Mouse (Mus musculus) thymus, postnatal 10 days (tissue): Measurements from ENCODE around the gene Prdm16.

Experiments used
- DNase-seq, 2 experiments: peaks; one replicate each; pipeline ENCODE4 v3.0.0; 2021; ENCODE audit warnings: low spot score in 2 of 2

Prdm16 gene

DNA sequence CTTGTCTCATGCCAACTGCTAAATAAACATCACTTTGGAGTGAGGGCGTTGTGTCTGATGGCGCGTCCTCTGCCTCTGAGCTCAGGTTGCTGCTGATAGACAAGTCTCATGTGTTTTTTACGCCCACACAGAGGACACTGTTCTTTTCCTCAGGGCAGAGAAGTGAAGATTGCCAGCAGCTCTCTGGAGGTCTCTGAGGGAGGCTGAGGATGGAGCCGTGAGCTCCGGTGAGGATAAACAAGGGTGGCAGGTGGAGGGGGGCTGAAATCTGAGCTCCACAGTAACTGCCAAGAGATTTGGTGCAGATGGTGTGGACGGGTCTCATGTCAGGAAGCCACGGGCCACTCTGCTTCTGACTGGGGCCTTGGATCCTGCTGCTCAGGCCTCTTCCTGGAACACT is 249.9 kb downstream of the Prdm16 start:
- DNase-seq = no peak

GRCm38 (mm10) chr4:154385918-154386317 is 250.8 kb downstream of the Prdm16 start:
- DNase-seq = no peak

DNA sequence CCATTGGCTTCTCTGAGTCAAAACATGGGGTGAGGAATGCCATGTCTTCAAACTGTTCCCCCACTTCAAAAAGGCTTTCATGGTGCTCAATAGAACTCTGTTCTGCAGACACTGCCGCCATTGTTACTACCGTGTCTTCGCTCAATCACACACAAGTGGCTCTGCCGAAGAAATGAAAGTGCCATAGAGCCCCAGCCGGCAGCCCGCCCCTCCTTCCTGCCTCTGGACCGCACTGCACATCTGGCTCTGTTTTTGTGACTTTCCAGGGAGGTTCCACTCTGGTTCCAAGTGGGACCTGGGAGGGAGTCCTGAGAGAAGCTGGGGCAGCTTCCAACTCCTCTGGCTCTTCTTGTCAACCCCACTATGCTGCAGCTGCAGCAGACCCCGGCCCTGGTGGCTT is 251.5 kb downstream of the Prdm16 start:
- DNase-seq = no peak

- no peak for DNase-seq
Observed at GRCm38 (mm10) chr4:154378876-154379275, 257.8 kb downstream of the Prdm16 start.

- peak in 1 of 2 experiments; percentile 10 for DNase-seq
Observed at GRCm38 (mm10) chr4:154375939-154376625, 260.6 kb downstream of the Prdm16 start.

DNA sequence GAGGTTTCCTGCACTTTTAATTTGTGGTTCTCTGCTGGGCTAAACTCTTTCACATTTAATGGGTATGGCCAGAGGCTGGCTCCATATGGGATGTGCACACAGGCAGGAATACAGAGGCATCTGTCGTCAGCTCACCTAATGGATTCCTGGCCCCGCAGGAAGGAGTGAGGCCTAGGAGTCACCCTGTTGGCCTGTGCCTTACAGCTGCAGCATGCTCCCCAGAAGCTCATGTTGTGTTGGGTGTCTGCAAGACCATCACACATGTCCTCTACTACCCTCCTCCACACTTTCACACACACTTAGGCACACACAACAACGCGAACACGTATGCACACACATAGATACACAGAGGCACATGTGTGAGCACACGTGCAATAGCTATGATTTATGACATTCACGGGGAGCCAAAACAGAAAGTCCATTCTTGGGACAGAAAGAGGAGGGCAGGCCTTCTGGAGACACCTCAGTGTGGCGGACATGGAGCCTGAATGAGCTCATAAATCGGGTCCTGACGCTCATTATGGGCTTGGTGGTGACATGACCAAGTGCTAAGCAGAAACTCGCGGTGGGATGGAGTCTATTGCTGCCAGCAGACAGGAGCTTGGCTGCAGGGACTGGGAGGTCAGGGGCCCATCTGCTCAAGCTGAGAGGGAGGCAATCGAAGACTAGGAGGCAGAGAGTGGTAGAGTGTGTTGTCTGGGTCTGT is 265.0 kb downstream of the Prdm16 start:
- DNase-seq = no peak

GRCm38 (mm10) chr4:154370841-154371240 is 265.8 kb downstream of the Prdm16 start:
- no peak for DNase-seq

DNA sequence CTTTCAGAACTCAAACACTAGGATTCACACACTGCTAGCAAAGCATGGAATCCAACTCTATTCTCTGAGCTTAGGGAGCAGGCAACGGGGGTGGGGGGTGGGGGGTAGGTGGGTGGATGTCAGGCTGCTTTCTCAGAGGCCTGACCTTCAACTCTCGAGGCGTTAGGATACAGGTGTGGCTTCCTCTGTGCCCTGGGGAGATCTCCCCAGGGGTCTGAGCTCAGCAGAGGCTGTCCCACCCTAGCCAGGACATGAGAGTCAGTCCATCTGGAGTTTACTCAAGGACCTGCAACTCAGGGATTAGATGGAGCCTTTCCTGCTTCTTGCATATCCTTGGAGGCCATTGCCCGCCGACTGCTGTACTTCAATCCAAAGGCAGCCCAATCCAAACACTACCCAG is 267.6 kb downstream of the Prdm16 start:
- DNase-seq = no peak

GRCm38 (mm10) chr4:154366836-154367235 is 269.8 kb downstream of the Prdm16 start:
- DNase-seq = no peak

DNA sequence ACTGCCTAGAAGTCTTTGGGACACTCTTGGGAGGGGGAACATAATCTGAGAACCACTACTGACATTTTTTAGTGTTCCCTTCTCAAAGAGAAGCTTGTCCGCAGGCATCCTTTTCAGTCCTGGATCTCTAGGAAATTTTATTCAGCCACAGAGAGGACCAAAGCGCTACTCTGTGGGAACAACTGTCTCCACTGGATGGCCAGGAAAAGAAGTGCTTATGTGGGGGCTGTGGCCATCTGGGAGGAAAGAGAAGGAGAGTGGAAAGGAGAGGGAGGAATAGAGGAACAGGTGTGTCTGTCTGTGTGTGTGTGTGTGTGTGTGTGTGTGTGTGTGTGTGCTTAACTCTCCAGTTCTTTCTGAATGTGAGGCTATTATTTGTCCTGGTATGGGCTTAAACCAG is 271.9 kb downstream of the Prdm16 start:
- DNase-seq = no peak

DNA sequence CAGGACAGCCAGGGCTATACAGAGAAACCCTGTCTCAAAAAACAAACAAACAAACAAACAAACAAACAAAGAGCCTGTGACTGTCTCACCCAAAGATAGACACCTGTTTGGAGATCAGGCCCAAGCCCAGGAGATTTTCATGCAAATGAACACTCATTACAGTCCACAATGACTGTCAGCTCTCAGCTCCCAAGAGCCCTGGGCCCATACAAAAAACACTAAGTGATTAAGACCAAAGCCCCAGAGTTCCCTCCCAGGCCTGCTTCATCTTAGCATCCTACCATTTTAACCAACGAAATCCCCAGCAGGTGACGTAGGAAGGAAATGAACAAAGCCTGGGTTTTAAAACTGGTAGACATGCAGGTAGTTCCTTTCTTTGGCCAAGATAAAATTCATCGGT is 275.8 kb downstream of the Prdm16 start:
- no peak for DNase-seq

DNA sequence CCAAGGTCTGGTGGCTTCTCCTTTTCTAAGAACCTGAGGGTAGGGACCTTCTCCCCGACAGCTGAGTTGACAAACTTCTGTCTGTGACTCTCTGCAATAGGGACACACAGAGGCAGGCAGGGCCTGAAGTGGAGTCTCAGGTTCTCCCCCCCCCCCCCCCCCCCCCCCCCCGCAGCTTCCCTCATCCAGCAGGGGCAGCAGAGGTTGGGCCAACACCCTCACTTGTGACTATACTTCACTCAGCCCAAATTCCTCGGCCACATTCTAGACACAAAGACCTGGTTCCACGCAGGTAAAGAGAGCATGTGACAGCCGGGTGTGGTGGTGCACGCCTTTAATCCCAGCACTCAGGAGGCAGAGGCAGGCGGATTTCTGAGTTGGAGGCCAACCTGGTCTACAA is 276.2 kb downstream of the Prdm16 start:
- DNase-seq = no peak

DNA sequence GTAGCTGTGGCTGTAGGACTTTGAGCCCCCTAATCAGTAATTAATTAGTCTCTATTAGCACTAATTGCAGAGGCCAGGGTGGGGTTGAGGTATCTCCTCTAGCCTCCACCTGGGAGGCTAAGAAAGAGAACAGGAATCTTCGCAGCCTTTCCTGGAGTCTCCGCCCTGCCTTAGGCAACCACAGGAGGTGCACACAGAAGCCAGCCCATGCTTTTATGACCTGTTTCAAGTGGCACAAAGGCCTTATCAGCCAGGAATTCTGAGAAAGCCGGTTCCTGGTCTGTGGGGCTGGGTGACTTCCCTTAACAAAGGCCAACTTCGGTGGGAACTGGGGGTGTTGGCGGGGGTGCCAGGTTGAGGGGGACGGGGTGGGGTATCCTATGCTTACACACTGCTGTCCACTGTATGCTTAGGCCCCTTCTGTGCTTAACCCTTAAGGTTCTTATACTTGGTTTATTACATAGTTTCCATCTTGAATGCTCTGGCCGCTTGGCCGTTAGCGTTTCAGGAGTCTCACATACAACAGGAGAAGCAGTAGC is 276.8 kb downstream of the Prdm16 start:
- DNase-seq = no peak

GRCm38 (mm10) chr4:154358816-154359215 is 277.9 kb downstream of the Prdm16 start:
- DNase-seq = no peak

GRCm38 (mm10) chr4:154358370-154358769 is 278.3 kb downstream of the Prdm16 start:
- DNase-seq = no peak

DNA sequence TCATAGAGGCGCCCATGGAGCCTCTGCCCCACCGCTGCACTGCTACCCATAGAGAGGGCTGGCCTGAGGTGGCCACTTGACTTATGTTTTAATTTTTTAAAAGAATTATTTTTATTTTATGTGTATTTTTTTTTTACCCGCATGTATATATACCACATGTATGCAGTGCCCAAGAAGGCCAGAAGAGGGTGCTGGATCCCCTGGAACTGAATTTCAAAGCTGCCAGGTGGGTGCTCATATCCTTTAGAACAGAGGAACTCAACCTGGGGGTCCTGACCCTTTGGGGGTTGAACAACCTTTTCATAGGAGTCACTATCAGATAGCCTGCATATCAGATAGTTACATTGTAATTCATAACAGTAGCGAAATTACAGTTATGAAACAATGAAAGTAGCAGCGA is 281.3 kb downstream of the Prdm16 start:
- DNase-seq = no peak

- DNase-seq = no peak
Observed at GRCm38 (mm10) chr4:154352246-154352645, 284.4 kb downstream of the Prdm16 start.

DNA sequence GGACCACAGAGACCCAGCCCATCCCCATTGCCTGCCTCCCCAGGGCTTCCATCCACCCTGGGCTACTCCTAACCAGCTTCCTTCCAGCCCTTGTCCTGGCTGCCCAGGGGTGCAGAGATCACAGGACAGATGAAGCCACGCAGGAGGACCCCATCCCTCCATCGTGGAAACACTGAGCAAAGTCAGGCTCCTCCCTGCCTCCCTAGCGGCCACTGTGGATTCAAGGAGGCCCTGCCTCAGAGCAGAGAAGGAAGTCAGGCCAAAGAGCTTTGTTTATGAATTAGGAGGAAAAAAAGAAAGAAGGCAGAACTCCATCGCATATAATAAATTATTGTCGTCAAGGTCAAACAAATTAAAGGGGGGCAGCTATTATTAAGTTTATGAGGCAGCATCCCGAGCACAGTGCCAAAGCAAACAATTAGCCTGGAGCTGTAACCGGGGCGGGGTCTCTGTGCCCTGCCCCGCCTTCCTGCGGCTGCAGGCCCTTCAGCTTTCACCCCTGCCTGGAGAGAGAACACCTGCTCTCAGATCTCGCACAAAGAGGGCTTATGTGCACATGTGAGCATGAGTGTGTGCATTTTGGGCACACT is 288.4 kb downstream of the Prdm16 start:
- DNase-seq = no peak

GRCm38 (mm10) chr4:154346731-154347522 is 289.7 kb downstream of the Prdm16 start:
- DNase-seq = no peak

- no peak for DNase-seq
Observed at GRCm38 (mm10) chr4:154336650-154337049, 300.0 kb downstream of the Prdm16 start.

GRCm38 (mm10) chr4:154335761-154336160 is 300.9 kb downstream of the Prdm16 start, which contains the start of gene B230104I21Rik:
B230104I21Rik (plus strand) TSS chr4:154336127.
- no peak for DNase-seq
